Mouse (Mus musculus) erythroblast, embryonic 14.5 days (primary cell): ENCODE data around the gene Cc2d1b.

Experiments used
- GATA1 ChIP-seq: IDR thresholded peaks from 2 replicates; pipeline ENCODE4 v1.6.1; 2012; ENCODE audit warnings: low read length, inconsistent platforms, mixed read lengths
- TAL1 ChIP-seq: IDR thresholded peaks from 3 replicates; pipeline ENCODE4 v1.6.1; 2012; ENCODE audit warnings: low read length, inconsistent platforms, mixed read lengths

DNA sequence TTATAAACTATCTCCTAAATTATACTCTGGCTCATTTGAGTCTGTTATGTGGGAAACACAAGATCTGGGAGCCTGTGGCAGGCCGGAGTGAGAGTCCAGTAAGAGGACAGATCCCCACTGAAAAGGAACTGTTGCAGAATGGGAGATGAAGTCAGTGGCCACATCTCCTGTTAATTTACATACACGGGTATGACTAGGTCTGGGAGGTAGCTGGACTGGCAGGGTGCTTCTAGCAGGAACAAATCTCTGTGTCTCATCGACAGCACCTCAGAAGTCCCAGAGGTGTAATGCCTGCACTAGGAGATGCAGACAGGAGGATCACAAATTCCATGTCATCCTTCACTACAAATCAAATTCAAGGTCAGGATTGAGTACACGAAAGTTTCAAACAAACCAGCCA lies 1.2 kb upstream of the Cc2d1b start:
- TF ChIP-seq GATA1 = no peak
- TF ChIP-seq TAL1 = no peak
